Mouse (Mus musculus) heart, postnatal 0 days (tissue): ENCODE data around the gene Tmem229b.

Experiments used
- CTCF ChIP-seq: IDR thresholded peaks from 2 replicates; pipeline ENCODE4 v1.5.1; 2016; ENCODE audit warnings: antibody characterized with exemption, control low read depth, low read depth
- EP300 ChIP-seq: IDR thresholded peaks from 2 replicates; pipeline ENCODE4 v1.6.1; 2016; ENCODE audit warnings: antibody characterized with exemption, low read depth

- TF ChIP-seq CTCF (peak; percentile 56), EP300 (no peak)
Observed at GRCm38 (mm10) chr12:79006478-79007125, 825 bp downstream of the Tmem229b start.
